12 mouse cellular contexts compared by ENCODE assay signal in genomic region chr12:103338162-103338798, GRCm38 (mm10). TPM values are rescaled to one million over a fixed set of nuclear protein-coding genes. Genes with fewer than 3 reads are reported as not detected.
A peak's percentile ranks its signal among the peaks of the same experiment; 100 is the strongest.
DNase-seq lines count a peak whose midpoint lies in the region; ATAC-seq and TF ChIP-seq lines count a peak whose summit lies in the region.
"Had no signal": no experiment of that assay in that cellular context is flagged by ENCODE, and none has a peak within 500 bp of the region (broad histone marks: within the 10 kb centered on the region; RNA-seq: fewer than 3 reads in every experiment).

No protein-coding gene starts in this region.

- TF ChIP-seq EP300 in CH12.LX (IDR thresholded peaks at IDR 0.05; ENCODE audit: low read length) = no peak

- WGBS in limb, embryonic 15.5 days = 71% methylated on average over 14 of the region's 14 CpGs
- WGBS in forebrain, embryonic 11.5 days = 86% methylated on average over 14 of the region's 14 CpGs

- no peaks in the 10 kb centered on the region for H3K79me2 ChIP-seq in CH12.LX (replicated peaks; ENCODE audit: control insufficient read depth, extremely low read depth, insufficient read depth, poor library complexity, severe bottlenecking)

- no peak for TF ChIP-seq POLR2A in CH12.LX (IDR thresholded peaks at IDR 0.05; ENCODE audit: low read depth, low read length)

- H3K27ac ChIP-seq in CH12.LX (ENCODE audit: insufficient read depth, low read depth) = no peak overlapping the region
- no peak overlapping the region for H3K27ac ChIP-seq in limb, embryonic 15.5 days
- no peak overlapping the region for H3K27ac ChIP-seq in forebrain, embryonic 11.5 days (ENCODE audit: low read depth, low read length)
- H3K27ac ChIP-seq: liver, embryonic 14.5 days had no signal

- 0 out of 2 replicates have a peak, but pooled peaks have one; percentile 31 for ATAC-seq in limb, embryonic 15.5 days (ENCODE audit: insufficient number of reproducible peaks, low FRiP score, low TSS enrichment, low read depth)
- ATAC-seq in forebrain, embryonic 11.5 days (replicated peaks; ENCODE audit: low FRiP score) = no peak
- ATAC-seq: midbrain, embryonic 16.5 days had no signal

- in situ Hi-C loops in CH12.LX (cut with MboI; ENCODE audit: low pct_ligation_motif_present, low pct_unique_long_range_greater_than_20kb, low sequenced_read_pairs) = no loop called here

- H3K9ac ChIP-seq in CH12.LX (ENCODE audit: insufficient read depth, low read depth) = no peak overlapping the region
- H3K9ac ChIP-seq in limb, embryonic 15.5 days = no peak overlapping the region
- no peak overlapping the region for H3K9ac ChIP-seq in forebrain, embryonic 11.5 days (ENCODE audit: low read length)
- H3K9ac ChIP-seq: liver, embryonic 14.5 days had no signal

- H3K27me3 ChIP-seq in CH12.LX (replicated peaks) = no peaks in the 10 kb centered on the region
- no peaks in the 10 kb centered on the region for H3K27me3 ChIP-seq in limb, embryonic 15.5 days
- no peaks in the 10 kb centered on the region for H3K27me3 ChIP-seq in forebrain, embryonic 11.5 days (ENCODE audit: control insufficient read depth, insufficient read depth, low read length)

- H3K4me3 ChIP-seq in CH12.LX (replicated peaks in 1 of 3; ENCODE audit: low read depth in 2 of 3, low read length in 2 of 3, poor library complexity in 1 of 3) = no peak overlapping the region
- H3K4me3 ChIP-seq in limb, embryonic 15.5 days = no peak overlapping the region
- no peak overlapping the region for H3K4me3 ChIP-seq in forebrain, embryonic 11.5 days (ENCODE audit: low read depth, low read length)

- peak in 1 of 2 experiments; percentile 19; a peak in 1 of 4 replicates for TF ChIP-seq CTCF in CH12.LX (conservative IDR thresholded peaks at IDR 0.05 in 1 of 2, IDR thresholded peaks at IDR 0.05 in 1 of 2; ENCODE audit: low read depth in 2 of 2, low read length in 2 of 2)

- H3K9me3 ChIP-seq in CH12.LX (replicated peaks; ENCODE audit: low read length) = peaks cover 4% of the 10 kb centered on the region
- H3K9me3 ChIP-seq in limb, embryonic 15.5 days = no peaks in the 10 kb centered on the region
- H3K9me3 ChIP-seq in forebrain, embryonic 11.5 days (ENCODE audit: control insufficient read depth, low read length) = no peaks in the 10 kb centered on the region

- peak; percentile 70 for DNase-seq in kidney, postnatal 10 days
- no peak for DNase-seq in kidney, adult 9 months
- no peak for DNase-seq in CH12.LX (ENCODE audit: extremely low read depth)
- DNase-seq in heart, adult 8-10 months (ENCODE audit: low spot score) = peak; percentile 49
- DNase-seq in cerebellum, postnatal 25 days = no peak
- DNase-seq in lung, adult 18-20 months = no peak
- DNase-seq in forebrain, embryonic 11.5 days (ENCODE audit: low spot score) = no peak
- DNase-seq: cerebellum, adult 8-10 months; thymus, postnatal 25 days had no signal

- no peak overlapping the region for H3K4me2 ChIP-seq in CH12.LX (ENCODE audit: insufficient read depth, low read depth, poor library complexity, severe bottlenecking)
- H3K4me2 ChIP-seq in limb, embryonic 15.5 days = no peak overlapping the region
- no peak overlapping the region for H3K4me2 ChIP-seq in forebrain, embryonic 11.5 days (ENCODE audit: low read depth, low read length, severe bottlenecking)

- no peak for TF ChIP-seq RAD21 in CH12.LX (IDR thresholded peaks at IDR 0.05; ENCODE audit: low read depth, low read length)

- dilution Hi-C loops in CH12.LX (cut with MboI; ENCODE audit: extremely low pct_ligation_motif_present, extremely low pct_unique_long_range_greater_than_20kb, low sequenced_read_pairs) = no loop called here

- peaks cover 39 to 75% of the 10 kb centered on the region in 2 experiments for H3K4me1 ChIP-seq in CH12.LX (ENCODE audit: control insufficient read depth in 1 of 2, insufficient read depth in 2 of 2)
- no peaks in the 10 kb centered on the region for H3K4me1 ChIP-seq in limb, embryonic 15.5 days
- H3K4me1 ChIP-seq in forebrain, embryonic 11.5 days (replicated peaks; ENCODE audit: control insufficient read depth, insufficient read depth, low read length) = no peaks in the 10 kb centered on the region

- H3K36me3 ChIP-seq in CH12.LX (replicated peaks in 1 of 2; ENCODE audit: control insufficient read depth in 1 of 2, insufficient read depth in 1 of 2, low read length in 1 of 2) = peaks cover 0 to 2% of the 10 kb centered on the region in 2 experiments
- no peaks in the 10 kb centered on the region for H3K36me3 ChIP-seq in limb, embryonic 15.5 days
- no peaks in the 10 kb centered on the region for H3K36me3 ChIP-seq in forebrain, embryonic 11.5 days (ENCODE audit: control insufficient read depth, insufficient read depth, low read length)

TF ChIP-seq in CH12.LX, 34 proteins besides CTCF, POLR2A, EP300 and RAD21:
- TF ChIP-seq MAZ (IDR thresholded peaks at IDR 0.05; ENCODE audit: low read depth, low read length) (no peak), TCF12 (IDR thresholded peaks at IDR 0.05; ENCODE audit: low read depth, low read length) (no peak), MEF2A (IDR thresholded peaks at IDR 0.05; ENCODE audit: borderline replicate concordance, low read depth, low read length) (peak; percentile 69; the same call in 1 of the 2 replicates)

RNA-seq across cellular contexts. Expression of gene Asb2, which starts 17.5 kb away (rescaled TPM):
- total RNA-seq in CH12.LX (2012; rRNA removed) = 4.1 and 5.5 TPM in 2 replicates
- 5.3 and 6.2 TPM in 2 replicates for total RNA-seq in CH12.LX (2014; rRNA removed)
- polyA plus RNA-seq in CH12.LX (2012; ENCODE audit: insufficient read length, low read depth) = 2.7 and 3.0 TPM in 2 replicates
- 100 to 1,000 TPM; 485 to 583 (median 548) TPM for total RNA-seq in heart, adult 8-10 months (2022)
- 5.9 and 18.6 TPM in 2 replicates for polyA plus RNA-seq in limb, embryonic 15.5 days (2015; fragmentation: Nextera tagmentation; extraction: Ambion mirVana)
- polyA plus RNA-seq in forebrain, embryonic 11.5 days (2014; fragmentation: Nextera tagmentation; extraction: Ambion mirVana) = 0.35 and 0.40 TPM in 2 replicates

RNA-seq across cellular contexts. Expression of gene Fam181a, which starts 27.5 kb away (rescaled TPM):
- not detected in 2 replicates for total RNA-seq in CH12.LX (2012; rRNA removed)
- total RNA-seq in CH12.LX (2014; rRNA removed) = not detected in 2 replicates
- not detected in 2 replicates for polyA plus RNA-seq in CH12.LX (2012; ENCODE audit: insufficient read length, low read depth)
- not detected for total RNA-seq in heart, adult 8-10 months (2022)
- polyA plus RNA-seq in limb, embryonic 15.5 days (2015; fragmentation: Nextera tagmentation; extraction: Ambion mirVana) = not detected in 2 replicates
- polyA plus RNA-seq in forebrain, embryonic 11.5 days (2014; fragmentation: Nextera tagmentation; extraction: Ambion mirVana) = 27.3 and 28.5 TPM in 2 replicates
- polyA plus RNA-seq: liver, embryonic 14.5 days had no signal

RNA-seq across cellular contexts. Expression of gene Otub2, which starts 50.2 kb away (rescaled TPM):
- total RNA-seq in CH12.LX (2012; rRNA removed) (5.4 and 11.5 TPM in 2 replicates), CH12.LX (2014; rRNA removed) (6.8 and 7.6 TPM in 2 replicates)
- 3.0 and 3.1 TPM in 2 replicates for polyA plus RNA-seq in CH12.LX (2012; ENCODE audit: insufficient read length, low read depth)
- 1 to 10 TPM; 2.5 to 4.2 (median 3.5) TPM for total RNA-seq in heart, adult 8-10 months (2022)
- 9.8 and 10.8 TPM in 2 replicates for polyA plus RNA-seq in limb, embryonic 15.5 days (2015; fragmentation: Nextera tagmentation; extraction: Ambion mirVana)
- 12.7 and 15.0 TPM in 2 replicates for polyA plus RNA-seq in forebrain, embryonic 11.5 days (2014; fragmentation: Nextera tagmentation; extraction: Ambion mirVana)

Comparison
In these comparisons a context has a peak if more than half of its experiments do, and no peak if none do; other contexts are left out.
1. DNase-seq: peak in kidney, postnatal 10 days (single experiment) and heart, adult 8-10 months (single experiment); none in kidney, adult 9 months (single experiment), CH12.LX (single experiment), cerebellum, postnatal 25 days (0 of 2), lung, adult 18-20 months (0 of 2) and forebrain, embryonic 11.5 days (single experiment).
2. RNA of gene Fam181a, which starts 27.5 kb away (polyA plus RNA-seq): 27.3 to 28.5 TPM in forebrain, embryonic 11.5 days; not detected in CH12.LX and not detected in limb, embryonic 15.5 days; every median in the first group is over 10 times any median in the second.